Mouse (Mus musculus) monocyte, adult 5-6 weeks (primary cell): ENCODE results near the gene Adcy10. TPM values are rescaled to one million over a fixed set of nuclear protein-coding genes. Genes with fewer than 3 reads are reported as not detected.
A peak's percentile ranks its signal among the peaks of the same experiment; 100 is the strongest.

Experiments used
- ATAC-seq: fragments of 153-309, 156-312 bp; replicated peaks from 2 replicates; pipeline ENCODE4 v1.8.0; 2017; ENCODE audit warnings: mild to moderate bottlenecking; ENCODE audit not compliant: low TSS enrichment, insufficient number of reproducible peaks, severe bottlenecking, poor library complexity, low FRiP score
- total RNA-seq: library from RNA; stranded (forward); fragments of 200-1000, 200-491, 200-594 nt; gene quantifications from 3 replicates; pipeline ENCODE4 v1.2.3, GENCODE M21; 2017

Gene Adcy10
- total RNA-seq, 1 experiment from 2014 or later = 1.8 TPM

DNA sequence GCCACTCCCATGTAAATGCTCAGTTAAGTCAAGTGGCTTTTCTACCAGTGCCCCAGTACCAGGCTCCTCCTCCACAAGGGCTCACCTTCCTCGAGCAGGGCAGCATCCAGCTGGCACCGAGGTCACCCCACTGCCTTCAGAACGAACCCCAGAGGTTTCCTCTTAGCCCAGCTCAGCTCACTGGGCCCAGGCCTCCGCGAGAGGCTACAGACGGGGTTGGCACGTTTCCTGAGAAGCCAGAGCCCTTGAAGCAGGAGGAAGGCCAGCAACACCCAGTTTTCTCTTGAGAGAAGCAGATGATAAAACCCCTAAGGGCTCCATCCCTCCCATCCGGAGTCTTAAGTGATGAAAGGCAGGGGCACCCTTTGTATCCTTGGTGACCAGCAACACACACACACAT, 105.8 kb downstream of the Adcy10 start:
- ATAC-seq = no peak

GRCm38 (mm10) chr1:165592295-165593082, 107.5 kb downstream of the Adcy10 start:
- ATAC-seq = no peak

DNA sequence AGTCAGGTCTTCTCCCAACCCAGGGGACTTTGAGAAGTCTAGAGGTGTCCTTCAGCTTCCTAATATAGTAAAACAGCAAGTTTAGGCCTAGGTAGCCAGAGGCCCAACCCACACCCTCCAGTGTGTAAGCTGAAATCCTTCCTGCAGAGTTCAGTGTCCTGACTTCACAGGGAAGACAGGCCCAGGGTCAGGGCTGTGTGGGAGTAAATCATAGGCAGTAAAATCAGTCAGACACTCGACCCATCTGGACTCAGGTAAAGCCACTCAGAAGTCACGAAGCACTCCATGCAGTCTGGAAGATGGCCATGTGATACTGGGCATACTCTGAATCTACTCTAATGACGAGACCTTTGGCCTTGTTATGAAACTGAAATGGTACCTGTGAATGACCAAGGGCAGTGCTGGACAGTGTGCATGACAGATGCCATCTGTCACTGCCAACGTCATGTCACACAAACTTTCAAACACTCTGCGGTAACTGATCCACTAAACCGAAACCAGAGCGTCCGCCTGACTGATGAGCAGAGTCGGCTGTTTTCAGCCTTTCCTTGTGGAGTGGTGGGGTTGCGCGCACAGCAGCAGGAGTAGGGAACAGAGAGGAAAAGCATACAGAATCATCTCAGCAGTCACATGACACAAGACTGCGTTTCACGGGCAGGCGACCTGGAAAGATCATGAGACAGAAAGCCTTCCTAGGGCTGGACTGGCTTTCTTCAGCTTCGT, 109.9 kb downstream of the Adcy10 start:
- 0 out of 2 replicates have a peak, but pooled peaks have one; percentile 13 for ATAC-seq

DNA sequence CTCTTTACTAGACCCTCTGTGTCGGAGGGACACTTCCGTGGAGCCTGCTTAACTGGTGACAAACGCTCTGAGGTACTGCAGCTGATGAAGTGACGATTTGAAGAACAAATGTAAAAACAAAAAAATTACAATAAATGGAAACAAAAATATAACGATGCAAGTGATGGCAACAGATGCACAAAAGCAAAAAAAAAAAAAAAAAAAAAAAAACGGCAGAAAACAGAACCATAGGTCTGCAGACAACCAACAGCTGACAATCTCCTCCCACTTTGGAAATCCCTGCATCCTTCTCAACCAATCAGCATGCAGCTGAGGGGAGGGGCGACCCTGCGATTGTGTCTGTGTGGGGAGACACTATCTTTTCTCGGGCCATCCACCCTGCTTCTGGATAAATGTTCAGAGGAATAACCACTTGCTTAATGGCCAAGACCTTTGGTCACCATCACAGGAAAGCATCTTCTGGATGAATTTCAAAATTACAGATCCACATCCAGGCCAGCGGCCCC, 116.8 kb downstream of the Adcy10 start:
- ATAC-seq = no peak

DNA sequence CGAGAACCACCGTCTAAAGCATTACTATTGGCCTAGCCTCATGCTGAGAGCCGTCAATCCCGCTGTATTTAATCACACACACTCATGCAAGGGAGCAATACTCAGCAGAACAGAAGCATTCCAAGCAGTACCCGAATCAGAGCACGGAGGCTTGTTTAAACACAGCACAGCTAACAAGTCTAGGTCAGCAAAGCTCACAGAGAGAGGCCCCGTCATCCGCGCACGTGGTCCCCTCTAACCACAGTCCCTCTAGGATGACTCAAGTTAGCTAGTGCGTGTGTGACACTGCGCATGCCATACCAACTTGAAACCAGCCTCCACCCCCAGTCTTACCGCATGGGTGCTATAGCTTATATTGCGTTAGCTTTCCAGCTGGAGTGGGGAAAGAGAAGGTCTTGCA, 118.2 kb downstream of the Adcy10 start:
- ATAC-seq = no peak

DNA sequence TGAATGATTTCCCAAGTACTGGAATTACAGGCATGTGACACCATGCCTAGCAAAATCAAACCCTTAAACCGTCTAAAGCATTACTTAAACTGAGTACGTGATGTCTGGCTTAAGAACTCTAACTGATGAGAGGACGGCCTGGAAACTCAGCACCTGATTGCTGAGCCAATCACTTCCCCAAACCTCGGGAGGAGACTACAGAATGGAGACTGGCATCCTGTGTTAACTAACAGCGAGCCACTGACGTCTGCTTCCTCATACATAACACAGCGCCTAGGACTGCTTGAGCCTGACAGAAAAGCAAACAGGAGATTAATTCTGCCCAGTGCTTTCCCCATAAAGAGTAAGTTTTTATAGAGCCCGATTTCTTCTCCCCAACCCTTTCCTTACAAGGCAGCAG, 119.2 kb downstream of the Adcy10 start:
- ATAC-seq = no peak

- ATAC-seq = no peak
These were observed 120.1 kb downstream of the Adcy10 start for GRCm38 (mm10) chr1:165605108-165605507.

DNA sequence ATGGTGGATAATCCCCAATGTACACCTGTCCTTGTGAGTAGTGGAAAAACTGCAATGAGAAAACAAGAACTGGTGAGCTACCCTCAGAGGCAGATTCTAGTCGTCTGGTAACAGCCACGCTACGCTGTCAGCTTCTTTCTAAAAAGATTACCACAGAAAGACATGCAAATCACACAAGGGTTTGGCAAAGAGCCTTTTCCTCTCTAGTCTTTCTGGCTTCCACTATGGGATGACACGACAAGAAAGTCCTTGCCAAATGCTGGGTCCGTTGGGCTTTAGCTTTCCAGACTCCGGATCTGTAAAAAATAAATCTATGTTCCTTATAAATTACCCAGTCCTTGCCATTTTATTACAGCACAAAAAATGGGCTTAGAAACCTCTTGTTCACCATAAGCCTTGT, 120.8 kb downstream of the Adcy10 start:
- no peak for ATAC-seq

- ATAC-seq = no peak
These were observed 123.9 kb downstream of the Adcy10 start for GRCm38 (mm10) chr1:165608904-165609303.

- ATAC-seq = no peak
These were observed 124.7 kb downstream of the Adcy10 start for GRCm38 (mm10) chr1:165609495-165610320.

DNA sequence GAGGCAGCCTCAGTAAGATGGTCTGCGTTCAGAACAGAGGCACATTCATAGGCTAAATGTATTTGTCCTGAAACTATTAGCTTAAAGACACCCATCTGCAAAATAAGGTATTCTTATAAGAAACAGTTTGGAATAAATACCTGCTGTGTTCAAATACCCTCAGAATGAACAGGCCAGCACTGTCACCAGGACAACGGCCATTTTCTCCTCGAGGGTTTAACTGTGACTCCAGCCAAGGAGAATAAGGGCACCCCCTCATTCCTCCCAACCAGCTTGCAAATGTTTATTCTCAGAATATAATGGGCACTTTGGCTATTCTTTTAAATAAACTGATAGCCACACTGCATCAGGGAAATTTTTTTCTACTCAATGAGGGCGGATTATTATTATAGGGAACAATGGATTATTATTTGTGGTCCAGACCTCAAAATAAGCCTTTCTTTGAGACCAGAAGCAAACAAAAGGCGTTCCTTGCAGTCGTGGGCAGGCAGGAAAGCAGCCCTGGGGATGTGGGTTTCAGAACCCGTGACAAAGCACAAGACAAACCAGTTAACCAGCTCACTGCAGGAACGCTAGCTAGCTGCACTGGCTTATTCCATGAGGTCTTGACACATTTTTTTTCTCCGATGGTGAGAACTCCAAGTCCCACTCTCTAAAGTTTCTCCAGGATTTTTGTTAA, 125.5 kb downstream of the Adcy10 start:
- ATAC-seq = no peak

DNA sequence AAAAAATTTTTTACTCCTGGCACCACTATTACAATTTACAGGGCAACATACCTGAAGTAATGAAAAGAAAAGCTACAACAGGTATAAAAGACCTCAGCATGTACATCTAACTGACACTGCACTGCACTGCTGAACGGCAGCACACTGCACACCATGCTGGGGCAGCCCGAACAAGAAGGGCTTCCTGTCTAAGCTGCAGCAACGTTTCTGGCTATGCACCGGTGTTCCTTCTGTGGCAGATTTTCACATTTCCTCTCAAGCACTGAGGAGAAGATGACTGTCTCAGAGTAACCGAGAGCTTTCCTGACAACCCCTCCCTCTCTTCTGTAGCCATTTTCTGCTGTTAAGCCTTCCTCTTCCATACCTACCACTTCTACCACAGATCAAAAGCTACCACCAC, 127.7 kb downstream of the Adcy10 start:
- no peak for ATAC-seq

DNA sequence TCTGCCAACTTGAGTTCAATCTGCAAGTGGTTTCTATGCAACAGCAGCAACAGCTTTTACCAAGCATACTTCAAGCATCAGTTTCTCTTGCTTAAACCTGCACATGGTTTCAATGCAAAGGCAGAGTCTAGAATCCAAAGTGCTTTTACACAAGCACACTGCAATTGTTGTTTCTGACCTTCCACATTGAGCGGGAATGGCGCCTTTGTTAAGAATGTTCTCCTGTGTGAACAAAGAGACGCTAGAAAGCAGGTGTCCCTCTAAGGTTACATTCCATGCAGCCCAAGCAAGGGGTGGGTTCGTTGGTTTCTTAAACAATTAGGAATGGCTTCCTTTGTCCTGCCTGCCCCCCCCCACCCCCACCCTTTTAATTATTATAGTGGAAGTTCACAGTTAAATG, 128.9 kb downstream of the Adcy10 start:
- no peak for ATAC-seq

- ATAC-seq = no peak
These were observed 129.8 kb downstream of the Adcy10 start for GRCm38 (mm10) chr1:165614793-165615192.

- ATAC-seq = no peak
These were observed 131.7 kb downstream of the Adcy10 start for GRCm38 (mm10) chr1:165616652-165617051.

DNA sequence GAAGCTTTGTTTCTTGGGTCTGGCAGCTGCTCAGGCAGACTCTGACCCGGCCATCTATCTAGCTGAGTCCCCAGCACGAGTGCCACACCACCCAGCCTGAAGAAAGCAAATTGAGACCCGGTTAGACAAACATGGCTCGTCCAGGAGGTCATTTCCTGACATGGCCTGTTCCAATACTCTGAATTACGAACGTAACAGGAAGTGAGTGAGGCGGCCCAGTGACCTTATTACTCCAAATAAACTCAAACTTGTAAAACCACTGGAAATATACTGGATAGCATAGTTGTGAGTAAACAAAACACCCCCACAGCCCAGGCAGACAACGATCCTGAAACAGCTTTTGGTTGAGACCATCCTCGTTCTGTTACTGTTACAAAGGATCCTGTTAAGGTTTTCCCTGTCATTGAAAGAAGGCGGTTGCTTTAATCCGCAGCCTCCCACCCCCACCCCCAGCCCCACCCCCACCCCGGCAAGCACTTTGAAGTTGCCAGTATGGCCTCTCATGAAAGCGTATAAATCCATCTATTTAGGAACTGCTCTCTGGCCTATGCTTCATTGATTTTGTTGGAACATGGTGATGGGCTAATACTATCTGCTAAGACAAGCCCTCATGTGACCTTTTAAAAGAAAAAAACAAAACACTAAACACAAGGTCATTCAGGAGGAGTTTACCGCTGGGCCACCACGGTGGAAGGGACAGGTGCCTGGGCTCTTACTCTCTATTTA, 132.3 kb downstream of the Adcy10 start:
- ATAC-seq = no peak

DNA sequence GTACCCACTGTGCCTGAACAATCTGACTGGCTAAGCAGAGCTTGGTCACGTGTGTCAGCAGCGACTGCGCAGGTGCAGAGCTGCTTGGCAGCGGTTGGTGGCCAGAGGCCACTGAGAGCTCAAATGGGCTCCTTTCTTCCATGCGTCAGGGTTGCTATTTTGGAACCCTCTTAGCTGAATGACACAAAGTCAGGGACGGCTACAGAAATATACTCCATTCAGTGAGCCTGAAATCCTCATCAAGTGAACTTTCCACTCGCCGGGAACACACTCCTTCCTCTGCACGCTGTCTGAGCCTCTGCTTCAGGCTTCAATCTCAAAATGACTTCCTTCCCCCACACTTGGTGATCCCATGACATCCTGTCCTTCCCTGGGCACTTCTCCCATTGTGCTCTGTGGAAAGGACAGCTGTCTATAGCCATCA, 133.2 kb downstream of the Adcy10 start:
- no peak for ATAC-seq

- no peak for ATAC-seq
These were observed 140.1 kb downstream of the Adcy10 start for GRCm38 (mm10) chr1:165625058-165625457.
